Mouse (Mus musculus) bone marrow, adult 2 months (tissue): ENCODE measurements around the gene Krtdap. TPM values are rescaled to one million over a fixed set of nuclear protein-coding genes. Genes with fewer than 3 reads are reported as not detected.
"Not testable (repeated sequence)": the region's sequence is repeated elsewhere in the genome, so short reads cannot be mapped to it uniquely, and the experiment has no call there.

Source experiments
- H3K27ac ChIP-seq: fragments of 200-500 bp; 2 replicates; pipeline ENCODE4 v1.5.1; 2012; ENCODE audit warnings: low read depth, mild to moderate bottlenecking, control low read depth, inconsistent platforms, low read length; ENCODE audit not compliant: control insufficient read depth, poor library complexity, insufficient read depth
- H3K4me1 ChIP-seq: fragments of 200-500 bp; 2 replicates; pipeline ENCODE4 v1.6.1; 2011; ENCODE audit warnings: low read length; ENCODE audit not compliant: control insufficient read depth, insufficient read depth
- H3K4me3 ChIP-seq: fragments of 200-500 bp; replicated peaks from 2 replicates; pipeline ENCODE3; 2011; ENCODE audit warnings: mild to moderate bottlenecking, low read depth, low read length, control low read depth; ENCODE audit not compliant: control insufficient read depth
- CTCF ChIP-seq: fragments of 200-500 bp; IDR thresholded peaks from 2 replicates; pipeline ENCODE4 v1.5.1; 2011; ENCODE audit warnings: low read length, control low read depth; ENCODE audit not compliant: control insufficient read depth, insufficient read depth
- POLR2A ChIP-seq: fragments of 200-500 bp; IDR thresholded peaks from 2 replicates; pipeline ENCODE4 v1.6.1; 2011; ENCODE audit warnings: low read depth, mild to moderate bottlenecking, control low read depth, low read length, borderline replicate concordance; ENCODE audit not compliant: control insufficient read depth
- WGBS: fragments of 180-500 bp; shearing (Covaris S2); methylation state at CpG from one replicate; pipeline ENCODE4 v1.1.7; 2018; 5-methylcytosine and 5-hydroxymethylcytosine counted together
- polyA plus RNA-seq: library from polyadenylated mRNA; stranded (reverse); fragments of >200 nt; gene quantifications from 2 replicates; pipeline ENCODE4 v1.2.4, GENCODE M21; 2011; ENCODE audit warnings: low replicate concordance; ENCODE audit not compliant: missing spikeins, insufficient read depth, insufficient read length

Krtdap gene
- polyA plus RNA-seq, result not detected in 2 replicates

DNA sequence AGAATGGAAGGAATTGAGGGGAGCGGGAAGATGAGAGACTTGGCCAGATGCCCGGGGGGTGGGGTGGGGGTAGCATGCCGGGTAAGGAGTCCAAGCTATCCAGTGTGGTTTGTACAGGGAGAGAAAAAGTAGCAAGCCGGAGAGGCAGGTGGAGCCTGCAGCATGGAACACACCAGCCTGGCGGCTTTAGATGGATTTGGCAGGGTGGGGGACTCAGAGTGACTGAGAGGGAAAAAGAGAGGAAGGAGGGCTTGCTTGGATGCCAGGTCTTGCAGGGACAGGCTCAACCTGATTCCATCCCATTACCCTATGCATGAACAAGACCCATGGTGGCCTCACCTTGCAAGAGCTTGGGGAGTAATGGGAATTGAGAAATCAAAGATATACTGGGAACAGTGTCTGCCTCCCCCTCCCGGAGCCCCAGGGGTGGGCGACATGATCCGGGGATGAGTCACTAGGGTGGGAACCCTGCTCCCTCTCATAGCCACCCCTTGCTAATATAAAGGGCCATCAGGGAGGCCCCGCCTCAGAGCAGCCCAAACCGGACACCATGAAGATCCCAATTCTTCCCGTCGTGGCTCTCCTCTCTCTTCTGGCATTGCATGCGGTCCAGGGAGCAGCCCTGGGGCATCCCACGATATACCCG lies at the start of gene Krtdap:
TSS of gene Krtdap (plus strand) at position 520 of the 646 bp plus-strand sequence.
- TF ChIP-seq POLR2A (no peak), CTCF (no peak)
- Histone ChIP-seq H3K4me1 (no peaks in the 10 kb centered on the region), H3K27ac (no peak within 1 kb of the TSS), H3K4me3 (no peak within 1 kb of the TSS)
- WGBS, result 73% methylated on average over 15 of the region's 15 CpGs

DNA sequence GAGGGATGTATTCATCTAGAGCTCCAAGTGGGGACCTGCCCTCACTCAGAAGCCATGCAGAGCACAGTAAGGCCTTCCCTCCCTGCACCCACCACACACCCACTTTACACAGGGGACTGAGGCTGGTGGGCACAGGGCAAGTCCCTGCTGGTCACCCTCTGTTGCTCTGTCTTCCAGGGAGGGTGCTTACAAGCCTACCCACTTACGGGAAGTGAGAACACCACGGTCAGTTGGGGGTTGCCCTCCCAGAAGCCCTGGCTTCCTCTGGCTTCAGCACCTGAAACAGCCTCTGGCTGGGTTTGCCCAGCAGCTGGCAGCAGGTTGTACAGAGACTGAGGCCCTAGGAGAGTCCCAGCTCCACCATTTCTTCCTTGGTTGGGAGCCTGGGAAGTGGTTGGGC lies 45.1 kb upstream of the Krtdap start:
- 6% methylated on average over 2 of the region's 2 CpGs for WGBS
- H3K4me1 ChIP-seq, H3K4me3 ChIP-seq: not testable (repeated sequence)
- H3K27ac ChIP-seq, result peak overlapping the region; percentile 50

DNA sequence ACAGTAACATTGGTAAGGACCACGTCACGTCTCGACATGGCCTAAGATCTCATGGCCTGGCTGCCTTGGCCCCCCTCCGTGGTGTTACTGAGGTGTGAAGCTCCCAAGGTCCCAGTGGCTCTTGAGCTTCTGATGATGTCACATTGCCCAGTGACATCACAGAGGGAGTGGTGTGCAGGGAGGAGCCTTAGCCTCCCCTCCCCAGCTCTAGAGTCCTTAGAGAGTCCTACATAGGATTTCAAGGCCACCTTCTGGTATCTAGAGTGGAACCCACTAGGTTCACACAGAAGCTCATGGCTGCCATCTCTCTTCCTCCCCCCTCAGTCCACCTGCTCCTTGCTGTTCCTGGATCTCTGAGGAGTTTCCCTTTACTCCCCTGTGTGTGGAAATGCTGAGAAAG lies 44.1 kb upstream of the Krtdap start, which contains the start of gene Gapdhs:
TSS of gene Gapdhs (minus strand) at position 65 of the 400 bp plus-strand sequence.
- 75% methylated on average over 1 of the region's 4 CpGs for WGBS
- H3K4me3 ChIP-seq, H3K4me1 ChIP-seq: not testable (repeated sequence)
- H3K27ac ChIP-seq, result peak within 1 kb of the TSS; percentile 50

DNA sequence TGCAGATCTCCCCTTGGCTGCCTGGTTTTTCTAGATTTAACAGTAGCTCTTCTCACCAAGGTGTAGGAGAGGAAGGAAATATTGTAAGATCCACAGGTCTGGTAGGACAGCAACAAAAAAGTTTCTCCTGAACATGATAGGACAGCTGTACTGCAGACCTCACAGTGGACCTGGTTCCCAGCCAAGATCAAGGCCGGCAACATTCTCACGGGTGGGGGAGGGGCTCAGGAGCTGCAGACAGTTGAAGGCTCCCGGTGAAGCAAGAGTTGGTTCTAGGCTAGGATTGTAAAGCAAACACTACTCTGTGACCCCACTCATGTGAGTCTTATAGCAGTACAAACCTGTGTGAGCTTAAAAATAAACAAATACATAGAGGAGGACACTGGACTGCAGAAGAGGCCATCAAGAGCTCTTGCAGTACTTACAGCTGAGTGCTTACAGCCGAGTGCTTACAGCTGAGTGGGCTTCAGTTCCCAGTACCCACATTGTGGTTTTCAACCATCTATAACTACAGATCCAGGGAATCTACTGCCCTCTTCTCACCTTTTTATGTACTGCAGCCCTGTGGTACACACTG lies 43.6 kb upstream of the Krtdap start:
- Histone ChIP-seq H3K27ac (no peak overlapping the region), H3K4me1 (peaks cover 3% of the 10 kb centered on the region), H3K4me3 (no peak overlapping the region)
- TF ChIP-seq CTCF, result no peak
- no peak for TF ChIP-seq POLR2A
- 31% methylated on average over 4 of the region's 4 CpGs for WGBS

DNA sequence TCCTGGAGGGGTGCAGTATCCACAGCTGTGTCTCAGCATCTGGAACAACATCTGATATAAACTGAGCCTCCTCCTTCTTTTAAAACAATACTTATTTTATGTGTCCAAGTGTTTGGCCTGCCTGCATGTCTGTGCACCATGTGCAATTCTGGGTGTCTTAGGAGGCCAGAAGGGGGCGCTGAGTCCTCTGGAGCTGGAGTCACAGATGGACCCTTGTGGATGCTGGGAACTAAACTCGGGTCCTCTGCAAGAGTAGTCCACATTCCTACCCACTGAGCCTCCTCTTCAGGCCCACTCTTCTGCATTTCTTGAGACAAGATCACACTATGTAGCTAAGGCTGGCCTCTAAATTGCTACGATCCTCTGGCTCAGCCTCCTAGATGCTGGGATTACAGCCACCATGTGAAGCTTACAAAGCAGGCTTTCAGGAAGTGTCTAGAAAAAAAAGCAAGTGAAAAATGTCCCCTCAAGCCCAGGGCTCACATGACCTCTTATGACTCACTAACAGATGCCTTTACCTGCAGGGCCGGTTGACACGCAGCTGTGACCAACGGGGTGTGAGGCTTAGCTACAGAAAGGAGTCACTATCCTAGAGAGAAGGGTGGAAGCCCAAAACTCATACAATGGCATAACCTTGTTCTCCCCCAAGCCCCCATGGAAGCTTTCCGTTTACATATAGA lies 40.0 kb upstream of the Krtdap start:
- H3K27ac ChIP-seq, result no peak overlapping the region
- TF ChIP-seq CTCF (0 out of 2 replicates have a peak, but pooled peaks have one; percentile 21), POLR2A (no peak)
- H3K4me1 ChIP-seq, result no peaks in the 10 kb centered on the region; the same call in 1 of the 2 replicates
- no peak overlapping the region for H3K4me3 ChIP-seq
- WGBS, result 88% methylated on average over 7 of the region's 7 CpGs

DNA sequence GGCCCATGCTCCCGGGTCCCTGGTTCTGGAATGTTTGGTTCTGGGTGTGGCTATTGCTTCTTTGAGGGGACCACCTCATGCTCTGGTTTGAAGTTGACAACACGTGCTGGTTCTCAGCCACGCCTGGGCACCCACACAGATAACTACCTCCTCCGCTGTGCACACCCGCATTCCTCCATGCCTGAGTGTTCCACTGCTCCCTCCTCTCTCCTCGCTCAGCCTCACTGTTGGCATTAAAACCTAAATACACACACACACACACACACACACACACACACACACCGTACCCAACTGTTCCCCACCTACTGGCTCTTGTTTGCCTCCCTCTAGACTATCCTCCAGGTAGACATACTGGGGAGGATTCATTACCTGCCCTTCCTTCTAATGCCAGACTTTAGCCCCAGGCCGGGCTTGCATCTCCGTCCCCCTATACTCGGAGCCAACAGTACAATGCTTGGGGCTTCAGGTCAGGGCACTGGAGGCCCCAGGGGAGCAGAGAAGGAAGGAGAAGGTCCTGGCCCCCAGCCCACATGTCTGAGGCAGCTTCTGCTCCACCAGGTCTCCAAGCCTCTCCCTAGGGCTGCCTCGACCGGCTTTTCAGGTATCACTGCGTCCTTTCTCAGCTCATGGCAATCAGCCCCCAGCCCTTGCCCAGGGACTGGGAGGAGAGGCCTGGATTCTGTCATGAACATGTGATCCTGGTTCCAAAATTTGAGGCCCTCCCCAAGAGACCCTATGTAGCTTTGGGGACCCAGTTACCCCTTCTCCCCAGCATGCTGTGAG lies 37.7 kb upstream of the Krtdap start:
- no peaks in the 10 kb centered on the region for H3K4me1 ChIP-seq
- H3K27ac ChIP-seq, result no peak overlapping the region
- H3K4me3 ChIP-seq, result no peak overlapping the region
- TF ChIP-seq CTCF (no peak), POLR2A (no peak)
- WGBS, result 83% methylated on average over 13 of the region's 13 CpGs

DNA sequence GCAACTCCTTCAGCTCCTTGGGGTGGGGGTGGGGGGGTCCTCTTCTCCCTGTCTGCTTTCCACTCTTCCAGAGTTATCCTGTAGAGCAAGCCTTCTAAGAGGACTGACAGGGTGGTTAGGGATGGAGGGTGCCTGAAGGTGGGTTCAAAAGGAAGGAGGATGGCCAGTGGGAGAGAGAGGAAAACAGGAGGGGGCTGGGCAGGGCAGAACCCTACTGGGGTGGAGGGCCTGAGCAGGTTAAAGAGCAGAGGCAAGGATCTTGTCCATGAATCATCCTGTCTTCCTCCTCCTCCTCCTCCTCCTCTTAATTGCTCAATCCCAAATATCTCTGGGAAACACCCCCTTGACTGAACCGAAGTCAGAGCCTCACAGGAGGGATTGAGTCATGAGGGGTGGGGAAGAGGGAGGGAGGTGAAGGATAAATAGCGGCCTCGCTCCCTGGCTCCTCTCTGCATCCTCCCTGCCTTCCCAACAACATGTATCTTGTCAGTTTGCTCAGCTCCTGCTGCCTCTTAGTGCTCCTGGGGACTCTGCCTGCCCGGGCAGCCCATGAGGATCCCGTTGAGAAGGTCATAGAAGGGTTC lies 36.5 kb upstream of the Krtdap start, which contains the start of gene Sbsn:
TSS of gene Sbsn (plus strand) at position 386 of the 584 bp plus-strand sequence.
- H3K27ac ChIP-seq, result no peak within 1 kb of the TSS
- WGBS, result 78% methylated on average over 5 of the region's 5 CpGs
- H3K4me3 ChIP-seq, result no peak within 1 kb of the TSS
- H3K4me1 ChIP-seq, result no peaks in the 10 kb centered on the region
- TF ChIP-seq POLR2A (no peak), CTCF (no peak)

DNA sequence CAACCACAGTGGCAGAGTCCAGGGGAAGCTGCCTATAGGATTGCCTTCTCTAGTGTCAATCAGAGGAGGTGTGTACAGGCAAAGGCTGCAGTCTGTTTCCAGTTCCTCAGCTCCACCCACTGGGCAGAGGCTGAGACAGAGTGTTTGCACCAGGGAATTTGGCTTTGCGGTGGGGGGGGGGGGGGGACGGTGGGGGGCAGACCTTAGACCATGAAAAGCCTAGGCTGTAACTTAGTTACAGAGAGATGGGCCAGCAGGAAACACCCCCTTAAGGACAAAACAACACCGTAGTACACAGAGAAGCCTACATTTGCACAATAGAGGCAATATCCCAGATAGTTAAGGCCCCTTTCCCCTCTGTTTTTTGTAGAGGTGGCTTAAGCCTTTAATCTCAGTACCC lies 30.7 kb upstream of the Krtdap start:
- no peak overlapping the region for H3K27ac ChIP-seq
- no peaks in the 10 kb centered on the region; the same call in 1 of the 2 replicates for H3K4me1 ChIP-seq
- TF ChIP-seq CTCF (no peak), POLR2A (no peak)
- H3K4me3 ChIP-seq, result no peak overlapping the region
- 76% methylated on average over 3 of the region's 3 CpGs for WGBS
